Mouse (Mus musculus): ENCODE results near the gene Tmod4.

DNA sequence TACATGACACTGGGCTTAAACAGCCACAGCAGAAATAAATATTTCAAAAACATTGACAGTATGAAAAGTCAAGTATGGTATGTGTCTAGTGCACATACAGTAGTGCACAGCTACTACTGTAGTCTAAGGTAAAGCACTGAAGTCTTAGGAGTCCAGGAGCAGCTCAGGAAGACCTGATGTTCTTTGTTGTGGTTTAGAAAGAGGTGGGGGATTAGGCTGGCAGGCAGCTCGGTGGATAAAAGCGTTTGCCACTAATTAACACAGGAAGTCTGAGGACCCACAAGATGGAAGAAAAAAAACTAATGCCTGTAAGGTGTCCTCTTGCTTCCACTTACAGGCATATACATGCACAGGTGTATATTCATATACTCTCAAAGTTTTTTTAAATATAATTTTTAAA, 23.4 kb upstream of the Tmod4 start:
- TF ChIP-seq CTCF (IDR thresholded peaks at IDR 0.05; ENCODE audit: low read depth, low read length) (no peak), POLR2A (IDR thresholded peaks at IDR 0.05; ENCODE audit: insufficient read depth, low read length) (no peak), EP300 (IDR thresholded peaks at IDR 0.05; ENCODE audit: insufficient read depth, low read depth, low read length) (no peak)
